Mouse (Mus musculus): ENCODE measurements around the gene Tmigd3. TPM values are rescaled to one million over a fixed set of nuclear protein-coding genes. Genes with fewer than 3 reads are reported as not detected.
A peak's percentile ranks its signal among the peaks of the same experiment; 100 is the strongest.

Tmigd3 gene
- polyA plus RNA-seq, 1 experiment, result 0.52 TPM

- no peak for DNase-seq
- Histone ChIP-seq H3K4me1 (ENCODE audit: control insufficient read depth, insufficient read depth, low read length) (peaks cover 7% of the 10 kb centered on the region), H3K4me3 (replicated peaks; ENCODE audit: insufficient read depth, low read depth, low read length) (no peak overlapping the region), H3K27ac (ENCODE audit: insufficient read depth, low read length) (no peak overlapping the region), H3K27me3 (ENCODE audit: control insufficient read depth, insufficient read depth, low read length) (no peaks in the 10 kb centered on the region)
- TF ChIP-seq CTCF (IDR thresholded peaks at IDR 0.05; ENCODE audit: borderline replicate concordance, insufficient read depth, low read depth, low read length), result no peak
- no peak for TF ChIP-seq POLR2A (IDR thresholded peaks at IDR 0.05; ENCODE audit: borderline replicate concordance, insufficient read depth, low read length)
- 90% methylated on average over 3 of the region's 3 CpGs for WGBS
These were observed 20.4 kb downstream of the Tmigd3 start for GRCm38 (mm10) chr3:105891141-105891540.

- DNase-seq, result no peak
These were observed 21.3 kb downstream of the Tmigd3 start for GRCm38 (mm10) chr3:105891760-105892571.

GRCm38 (mm10) chr3:105892572-105893495 lies 22.1 kb downstream of the Tmigd3 start:
- DNase-seq, result no peak
- peaks cover 7% of the 10 kb centered on the region for H3K4me1 ChIP-seq (ENCODE audit: control insufficient read depth, insufficient read depth, low read length)
- 94% methylated on average over 19 of the region's 19 CpGs for WGBS
- TF ChIP-seq CTCF (IDR thresholded peaks at IDR 0.05; ENCODE audit: borderline replicate concordance, insufficient read depth, low read depth, low read length) (no peak), POLR2A (IDR thresholded peaks at IDR 0.05; ENCODE audit: borderline replicate concordance, insufficient read depth, low read length) (no peak)
- no peaks in the 10 kb centered on the region for H3K27me3 ChIP-seq (ENCODE audit: control insufficient read depth, insufficient read depth, low read length)
- H3K27ac ChIP-seq (ENCODE audit: insufficient read depth, low read length), result no peak overlapping the region
- no peak overlapping the region for H3K4me3 ChIP-seq (replicated peaks; ENCODE audit: insufficient read depth, low read depth, low read length)

More at GRCm38 (mm10) chr3:105891760-105892571, 21.3 kb downstream of the Tmigd3 start:
- TF ChIP-seq CTCF (IDR thresholded peaks at IDR 0.05; ENCODE audit: borderline replicate concordance, insufficient read depth, low read depth, low read length) (no peak), POLR2A (IDR thresholded peaks at IDR 0.05; ENCODE audit: borderline replicate concordance, insufficient read depth, low read length) (no peak)
- no peaks in the 10 kb centered on the region for H3K27me3 ChIP-seq (ENCODE audit: control insufficient read depth, insufficient read depth, low read length)
- WGBS, result 57% methylated on average over 10 of the region's 10 CpGs
- H3K27ac ChIP-seq (ENCODE audit: insufficient read depth, low read length), result no peak overlapping the region
- peaks cover 7% of the 10 kb centered on the region for H3K4me1 ChIP-seq (ENCODE audit: control insufficient read depth, insufficient read depth, low read length)
- H3K4me3 ChIP-seq (replicated peaks; ENCODE audit: insufficient read depth, low read depth, low read length), result no peak overlapping the region

- H3K27ac ChIP-seq (ENCODE audit: insufficient read depth, low read length), result no peak overlapping the region
- WGBS, result 77% methylated on average over 6 of the region's 6 CpGs
- no peak overlapping the region for H3K4me3 ChIP-seq (replicated peaks; ENCODE audit: insufficient read depth, low read depth, low read length)
- H3K4me1 ChIP-seq (ENCODE audit: control insufficient read depth, insufficient read depth, low read length), result peaks cover 7% of the 10 kb centered on the region
- peak in 1 of 2 experiments; percentile 20 for DNase-seq
- no peaks in the 10 kb centered on the region for H3K27me3 ChIP-seq (ENCODE audit: control insufficient read depth, insufficient read depth, low read length)
- TF ChIP-seq CTCF (IDR thresholded peaks at IDR 0.05; ENCODE audit: borderline replicate concordance, insufficient read depth, low read depth, low read length) (no peak), POLR2A (IDR thresholded peaks at IDR 0.05; ENCODE audit: borderline replicate concordance, insufficient read depth, low read length) (no peak)
These were observed 23.3 kb downstream of the Tmigd3 start for GRCm38 (mm10) chr3:105893941-105894391.

GRCm38 (mm10) chr3:105894601-105895592 lies 24.2 kb downstream of the Tmigd3 start:
- H3K4me1 ChIP-seq (ENCODE audit: control insufficient read depth, insufficient read depth, low read length), result peaks cover 7% of the 10 kb centered on the region
- peak; percentile 33 to 49 for DNase-seq
- no peak overlapping the region for H3K4me3 ChIP-seq (replicated peaks; ENCODE audit: insufficient read depth, low read depth, low read length)
- no peaks in the 10 kb centered on the region for H3K27me3 ChIP-seq (ENCODE audit: control insufficient read depth, insufficient read depth, low read length)
- TF ChIP-seq CTCF (IDR thresholded peaks at IDR 0.05; ENCODE audit: borderline replicate concordance, insufficient read depth, low read depth, low read length) (no peak; the same call in 1 of the 2 replicates), POLR2A (IDR thresholded peaks at IDR 0.05; ENCODE audit: borderline replicate concordance, insufficient read depth, low read length) (no peak)
- WGBS, result 62% methylated on average over 23 of the region's 23 CpGs
- no peak overlapping the region for H3K27ac ChIP-seq (ENCODE audit: insufficient read depth, low read length)

GRCm38 (mm10) chr3:105896811-105897210 lies 26.1 kb downstream of the Tmigd3 start:
- DNase-seq, result no peak
- H3K27ac ChIP-seq (ENCODE audit: insufficient read depth, low read length), result no peak overlapping the region
- peaks cover 7% of the 10 kb centered on the region for H3K4me1 ChIP-seq (ENCODE audit: control insufficient read depth, insufficient read depth, low read length)
- H3K4me3 ChIP-seq (replicated peaks; ENCODE audit: insufficient read depth, low read depth, low read length), result no peak overlapping the region
- 84% methylated on average over 3 of the region's 3 CpGs for WGBS
- TF ChIP-seq CTCF (IDR thresholded peaks at IDR 0.05; ENCODE audit: borderline replicate concordance, insufficient read depth, low read depth, low read length) (no peak), POLR2A (IDR thresholded peaks at IDR 0.05; ENCODE audit: borderline replicate concordance, insufficient read depth, low read length) (no peak)
- H3K27me3 ChIP-seq (ENCODE audit: control insufficient read depth, insufficient read depth, low read length), result no peaks in the 10 kb centered on the region

- Histone ChIP-seq H3K27me3 (ENCODE audit: control insufficient read depth, insufficient read depth, low read length) (no peaks in the 10 kb centered on the region), H3K4me3 (replicated peaks; ENCODE audit: insufficient read depth, low read depth, low read length) (no peak overlapping the region), H3K4me1 (ENCODE audit: control insufficient read depth, insufficient read depth, low read length) (no peaks in the 10 kb centered on the region), H3K27ac (ENCODE audit: insufficient read depth, low read length) (no peak overlapping the region)
- WGBS, result 82% methylated on average over 2 of the region's 2 CpGs
- no peak for DNase-seq
- TF ChIP-seq CTCF (IDR thresholded peaks at IDR 0.05; ENCODE audit: borderline replicate concordance, insufficient read depth, low read depth, low read length), result no peak
- TF ChIP-seq POLR2A (IDR thresholded peaks at IDR 0.05; ENCODE audit: borderline replicate concordance, insufficient read depth, low read length), result no peak
These were observed 27.6 kb downstream of the Tmigd3 start for GRCm38 (mm10) chr3:105898325-105898724.

All from cerebellum, adult 2 months (tissue).